Mouse (Mus musculus) thymus, adult 2 months (tissue): ENCODE measurements around the gene Hoxc9.

ENCODE experiments used
- CTCF ChIP-seq: fragments of 200-500 bp; IDR thresholded peaks from 2 replicates; pipeline ENCODE4 v1.5.1; 2012; ENCODE audit warnings: mild to moderate bottlenecking, control low read depth, low read length, moderate library complexity, borderline replicate concordance; ENCODE audit not compliant: control insufficient read depth, poor library complexity, insufficient read depth; ENCODE audit errors: extremely low read depth
- POLR2A ChIP-seq: fragments of 200-500 bp; IDR thresholded peaks from 2 replicates; pipeline ENCODE4 v1.6.1; 2012; ENCODE audit warnings: mild to moderate bottlenecking, low read length, control low read depth, moderate library complexity; ENCODE audit not compliant: control insufficient read depth, poor library complexity, insufficient read depth; ENCODE audit errors: extremely low read depth

DNA sequence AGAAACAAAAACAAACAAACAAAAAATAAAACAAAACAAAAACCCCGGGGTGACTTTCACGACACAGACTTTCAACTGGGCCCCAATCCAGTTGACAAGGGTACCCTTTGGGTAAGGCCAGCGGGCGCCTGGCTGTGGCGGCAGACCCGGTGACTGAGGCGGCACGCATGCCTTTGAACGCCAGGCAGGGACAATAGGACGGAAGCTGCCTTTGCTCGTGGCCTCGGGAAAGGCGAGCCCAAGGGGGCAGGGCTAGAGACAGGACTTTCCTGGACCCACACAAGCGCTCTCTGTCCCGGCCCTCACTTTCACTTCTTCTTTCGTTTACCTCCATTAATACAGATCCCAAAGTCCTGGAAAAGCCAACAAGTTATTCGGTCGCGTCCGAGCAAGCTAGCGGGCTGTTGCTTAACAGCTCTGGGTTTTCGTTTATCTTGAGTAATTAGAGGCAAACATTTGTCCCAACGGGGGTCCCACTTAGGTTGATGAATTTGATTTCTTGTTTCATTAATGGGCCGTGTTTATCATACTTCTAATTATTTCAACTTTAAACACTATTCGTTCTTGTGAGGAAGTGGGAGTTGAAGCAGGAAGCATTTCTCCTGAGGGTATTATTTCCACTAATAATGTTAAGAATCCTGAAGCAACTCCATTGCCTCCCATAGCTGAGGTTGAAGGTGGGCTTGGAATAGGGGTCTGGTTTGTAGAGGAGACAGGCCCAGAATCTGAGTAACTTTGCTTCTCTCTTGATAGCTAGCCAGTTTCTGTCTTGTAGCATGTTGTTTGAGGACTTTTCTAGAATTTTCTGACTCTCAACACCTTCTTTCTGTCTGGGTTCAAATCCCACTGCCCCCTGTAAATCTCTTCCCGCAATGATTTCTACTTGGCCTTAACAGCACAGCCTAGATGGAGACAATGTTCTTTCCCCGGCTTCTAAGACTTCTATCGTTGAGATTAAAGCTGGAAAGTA, 12.3 kb upstream of the Hoxc9 start:
- no peak for TF ChIP-seq CTCF
- no peak for TF ChIP-seq POLR2A
